Mouse (Mus musculus): ENCODE results near the gene Zcchc7.

DNA sequence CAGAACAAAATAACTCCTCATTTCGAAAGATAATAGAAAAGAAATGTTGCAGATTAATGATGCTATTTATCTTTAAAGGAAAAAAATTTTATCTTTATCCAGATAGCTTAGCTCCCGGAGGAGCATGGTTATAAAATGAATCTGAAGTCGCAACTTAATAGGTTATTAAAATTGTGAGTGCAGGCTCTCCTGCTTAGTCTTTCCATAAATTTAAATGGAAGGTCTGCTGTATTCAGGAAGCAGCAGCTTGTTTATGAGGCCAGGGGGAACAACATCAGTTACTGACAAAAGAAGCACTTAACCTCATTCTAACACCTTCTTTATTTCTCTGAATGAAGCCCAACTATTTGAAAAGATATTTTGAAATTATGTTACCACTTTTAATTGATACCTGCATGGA is 74.9 kb downstream of the Zcchc7 start:
- TF ChIP-seq CTCF (IDR thresholded peaks at IDR 0.05; ENCODE audit: low read depth) (no peak), EP300 (IDR thresholded peaks at IDR 0.05; ENCODE audit: low read depth) (no peak)

Measured in liver, embryonic 14.5 days (tissue).